Mouse (Mus musculus) ES-Bruce4 (cell line): ENCODE measurements around the gene Tnrc6c. TPM values are rescaled to one million over a fixed set of nuclear protein-coding genes. Genes with fewer than 3 reads are reported as not detected.

Experiments used
- H3K27ac ChIP-seq: 2 replicates; pipeline ENCODE4 v1.5.1; 2012; ENCODE audit warnings: low read length, inconsistent platforms; ENCODE audit not compliant: insufficient read depth
- H3K27me3 ChIP-seq: 2 replicates; pipeline ENCODE4 v1.6.1; 2012; ENCODE audit warnings: mild to moderate bottlenecking, low read length, inconsistent platforms; ENCODE audit not compliant: control insufficient read depth, poor library complexity, insufficient read depth, severe bottlenecking
- H3K36me3 ChIP-seq: 2 replicates; pipeline ENCODE4 v1.6.1; 2012; ENCODE audit warnings: inconsistent platforms, mild to moderate bottlenecking, low read length, moderate library complexity; ENCODE audit not compliant: control insufficient read depth, poor library complexity, insufficient read depth, severe bottlenecking
- H3K4me1 ChIP-seq: one replicate; pipeline ENCODE4 v1.8.1; 2011; ENCODE audit warnings: low read length; ENCODE audit not compliant: control insufficient read depth, insufficient read depth
- H3K4me3 ChIP-seq: 2 replicates; pipeline ENCODE4 v1.5.1; 2011; ENCODE audit warnings: low read depth, mild to moderate bottlenecking, low read length
- H3K9ac ChIP-seq: 2 replicates; pipeline ENCODE4 v1.6.1; 2012; ENCODE audit warnings: low read depth, mild to moderate bottlenecking, inconsistent platforms; ENCODE audit not compliant: poor library complexity, severe bottlenecking
- H3K9me3 ChIP-seq: replicated peaks from 2 replicates; pipeline ENCODE4 v1.6.1; 2012; ENCODE audit warnings: mild to moderate bottlenecking, low read length, inconsistent platforms; ENCODE audit not compliant: control insufficient read depth, poor library complexity, insufficient read depth, severe bottlenecking
- CTCF ChIP-seq: IDR thresholded peaks from one replicate; pipeline ENCODE4 v1.8.1; 2011; ENCODE audit warnings: low read depth, low read length
- EP300 ChIP-seq: IDR thresholded peaks from 2 replicates; pipeline ENCODE4 v1.6.1; 2011; ENCODE audit warnings: low read depth, low read length; ENCODE audit not compliant: insufficient read depth
- POLR2A ChIP-seq: IDR thresholded peaks from one replicate; pipeline ENCODE4 v1.8.1; 2011; ENCODE audit warnings: low read length; ENCODE audit not compliant: insufficient read depth
- polyA plus RNA-seq: library from polyadenylated mRNA; stranded (reverse); fragments of >200 nt; gene quantifications from 2 replicates; pipeline ENCODE4 v1.2.4, GENCODE M21; 2011; ENCODE audit warnings: low read depth; ENCODE audit not compliant: missing spikeins, insufficient read depth, insufficient read length

Tnrc6c gene
- polyA plus RNA-seq, 1 experiment, result 28.6 TPM

DNA sequence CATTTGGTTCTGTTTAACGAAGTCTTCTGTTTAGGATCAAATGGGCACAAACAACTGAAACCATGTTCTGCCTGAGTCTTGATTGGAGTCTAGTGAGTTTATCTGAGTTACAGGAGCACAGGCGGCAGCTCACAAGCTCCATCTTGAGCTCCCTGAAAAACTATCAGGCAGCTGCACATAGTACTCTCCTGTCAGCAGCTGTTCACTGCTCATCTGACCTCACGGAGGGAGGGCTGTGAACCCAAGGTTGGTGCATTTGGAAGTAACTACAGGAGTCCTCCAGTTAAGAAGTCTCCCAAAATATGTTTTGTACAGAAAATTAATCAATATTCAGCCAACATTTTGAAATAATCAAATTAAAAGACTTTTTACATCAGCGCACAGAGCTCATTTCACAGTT, 94.5 kb downstream of the Tnrc6c start:
- H3K27ac ChIP-seq, result no peak overlapping the region
- no peaks in the 10 kb centered on the region for H3K4me1 ChIP-seq
- H3K9ac ChIP-seq, result no peak overlapping the region
- peaks cover 24% of the 10 kb centered on the region for H3K36me3 ChIP-seq
- no peak for TF ChIP-seq CTCF
- TF ChIP-seq POLR2A, result no peak
- no peak for TF ChIP-seq EP300
- H3K27me3 ChIP-seq, result no peaks in the 10 kb centered on the region
- no peak overlapping the region for H3K4me3 ChIP-seq
- H3K9me3 ChIP-seq, result no peaks in the 10 kb centered on the region

DNA sequence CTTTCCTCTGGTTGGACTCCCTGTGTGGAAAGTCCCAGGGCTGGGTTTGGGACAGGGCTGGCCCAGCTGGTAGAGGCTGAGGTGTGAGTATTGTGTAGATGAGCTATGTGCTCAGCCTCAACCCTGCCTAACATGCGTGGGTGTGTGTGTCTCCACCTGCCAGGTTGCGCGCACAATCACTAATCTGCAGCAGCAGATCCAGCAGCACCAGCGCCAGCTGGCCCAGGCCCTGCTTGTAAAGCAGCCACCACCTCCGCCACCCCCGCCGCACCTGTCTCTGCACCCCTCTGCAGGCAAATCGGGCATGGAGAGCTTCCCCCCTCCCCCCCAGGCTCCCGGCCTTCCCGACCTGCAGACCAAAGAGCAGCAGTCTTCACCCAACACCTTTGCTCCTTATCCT, 95.3 kb downstream of the Tnrc6c start:
- H3K27me3 ChIP-seq, result no peaks in the 10 kb centered on the region

DNA sequence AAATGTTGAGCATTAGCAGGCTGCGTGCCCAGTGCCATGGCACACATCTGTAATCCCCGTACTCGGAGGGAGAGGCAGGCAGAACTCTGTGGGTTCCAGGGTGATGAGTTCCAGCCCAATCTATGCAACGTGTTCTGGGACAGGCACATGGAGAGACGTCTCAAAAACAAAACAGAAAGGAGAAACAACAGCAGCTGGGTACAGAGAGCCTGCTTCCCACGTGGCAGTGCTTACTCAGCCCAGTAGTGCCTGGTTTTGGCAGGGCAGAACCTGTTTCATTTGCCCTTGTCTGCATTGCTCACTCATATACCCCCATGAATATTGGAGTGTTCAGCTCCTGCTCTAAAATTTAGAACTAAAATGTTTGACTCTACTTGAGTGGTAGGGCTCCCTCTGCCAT, 97.5 kb downstream of the Tnrc6c start:
- Histone ChIP-seq H3K4me3 (no peak overlapping the region), H3K27me3 (no peaks in the 10 kb centered on the region), H3K36me3 (peaks cover 28% of the 10 kb centered on the region), H3K27ac (no peak overlapping the region), H3K9me3 (no peaks in the 10 kb centered on the region), H3K9ac (no peak overlapping the region), H3K4me1 (no peaks in the 10 kb centered on the region)
- TF ChIP-seq EP300 (no peak), POLR2A (no peak), CTCF (no peak)

More for the DNA sequence above, 95.3 kb downstream of the Tnrc6c start:
- Histone ChIP-seq H3K9ac (no peak overlapping the region), H3K4me1 (no peaks in the 10 kb centered on the region), H3K4me3 (no peak overlapping the region), H3K36me3 (peaks cover 24% of the 10 kb centered on the region), H3K27ac (no peak overlapping the region), H3K9me3 (no peaks in the 10 kb centered on the region)
- TF ChIP-seq POLR2A (no peak), EP300 (no peak), CTCF (no peak)

DNA sequence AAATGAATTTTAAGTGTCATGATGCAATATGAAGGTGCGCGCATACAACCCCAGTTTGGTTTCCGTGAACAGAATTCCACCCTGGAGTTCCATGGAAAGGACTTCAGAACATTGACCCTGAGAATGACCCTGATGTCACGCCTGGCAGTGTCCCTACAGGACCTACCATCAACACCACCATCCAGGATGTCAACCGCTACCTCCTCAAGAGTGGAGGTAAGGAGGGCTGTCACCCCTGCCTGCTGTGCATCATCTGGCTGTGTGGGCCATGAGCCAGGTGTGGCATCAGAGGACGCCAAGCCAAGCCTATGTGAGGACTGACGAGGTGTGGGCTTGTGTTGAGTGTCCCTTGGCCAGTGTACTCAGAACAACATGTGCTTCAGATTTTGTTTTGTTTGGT, 101.8 kb downstream of the Tnrc6c start:
- H3K27ac ChIP-seq, result no peak overlapping the region
- H3K36me3 ChIP-seq, result peaks cover 15% of the 10 kb centered on the region; the same call in 1 of the 2 replicates
- no peak overlapping the region for H3K4me3 ChIP-seq
- H3K4me1 ChIP-seq, result no peaks in the 10 kb centered on the region
- TF ChIP-seq EP300, result no peak
- no peak for TF ChIP-seq POLR2A
- no peak for TF ChIP-seq CTCF
- no peaks in the 10 kb centered on the region for H3K9me3 ChIP-seq
- no peak overlapping the region for H3K9ac ChIP-seq
- H3K27me3 ChIP-seq, result no peaks in the 10 kb centered on the region

DNA sequence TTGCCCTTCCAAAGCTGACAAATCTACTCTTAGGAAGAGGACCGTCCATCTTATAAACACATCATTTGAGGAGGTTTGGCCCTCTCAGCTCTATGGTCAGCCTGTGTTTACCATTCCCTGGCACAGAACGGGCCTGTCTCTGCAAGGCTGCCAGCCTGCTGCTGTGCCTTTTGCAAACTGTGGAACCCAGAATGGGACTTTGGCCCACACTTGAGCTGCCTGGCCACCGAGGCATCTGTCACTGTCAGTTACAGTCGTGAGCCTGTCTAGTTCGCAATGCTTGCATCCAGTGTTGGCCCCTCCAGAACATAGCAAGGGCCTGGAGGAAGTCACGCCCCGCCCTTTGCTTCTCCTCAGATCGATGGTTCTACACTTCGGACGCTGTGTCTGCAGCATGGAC, 105.2 kb downstream of the Tnrc6c start:
- Histone ChIP-seq H3K9me3 (no peaks in the 10 kb centered on the region), H3K9ac (no peak overlapping the region), H3K27ac (no peak overlapping the region), H3K36me3 (peaks cover 8% of the 10 kb centered on the region; the same call in 1 of the 2 replicates), H3K4me3 (no peak overlapping the region), H3K27me3 (no peaks in the 10 kb centered on the region), H3K4me1 (peaks cover 2% of the 10 kb centered on the region)
- TF ChIP-seq POLR2A, result no peak
- TF ChIP-seq EP300, result no peak
- TF ChIP-seq CTCF, result no peak

DNA sequence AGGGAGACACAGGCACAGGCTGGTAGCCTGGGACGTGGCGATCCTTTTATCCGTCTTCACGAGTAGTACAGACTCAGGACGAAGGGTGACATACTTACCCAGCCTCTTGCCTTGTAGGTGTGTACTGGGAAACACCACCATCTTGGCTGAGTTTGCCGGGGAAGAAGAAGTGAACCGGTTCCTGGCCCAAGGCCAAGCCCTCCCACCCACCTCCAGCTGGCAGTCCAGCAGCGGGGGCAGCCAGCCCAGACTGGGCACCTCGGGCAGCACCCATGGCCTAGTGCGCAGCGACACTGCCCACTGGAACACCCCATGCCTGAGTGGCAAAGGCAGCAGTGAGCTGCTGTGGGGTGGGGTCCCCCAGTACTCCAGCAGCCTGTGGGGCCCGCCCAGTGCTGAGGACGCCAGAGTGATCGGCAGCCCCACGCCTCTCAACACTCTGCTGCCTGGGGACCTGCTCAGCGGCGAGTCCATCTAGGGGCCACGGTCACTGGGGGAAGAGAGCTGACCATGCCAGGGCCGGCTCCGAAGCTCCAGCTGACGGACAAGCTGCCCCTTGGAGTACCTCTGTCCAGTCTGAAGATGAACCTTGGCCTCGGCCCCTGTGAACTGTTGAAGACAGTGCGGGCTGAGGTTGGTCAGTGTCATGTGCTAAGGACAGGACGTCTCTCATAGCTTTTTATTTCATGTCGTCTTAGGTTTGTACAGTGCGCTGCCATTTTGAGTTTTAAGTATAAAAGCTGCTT, 106.5 kb downstream of the Tnrc6c start:
- H3K9ac ChIP-seq, result no peak overlapping the region
- H3K36me3 ChIP-seq, result peaks cover 6% of the 10 kb centered on the region; the same call in 1 of the 2 replicates
- peaks cover 9% of the 10 kb centered on the region for H3K4me1 ChIP-seq
- no peak overlapping the region for H3K4me3 ChIP-seq
- TF ChIP-seq EP300, result no peak
- no peak for TF ChIP-seq CTCF
- no peak for TF ChIP-seq POLR2A
- H3K27me3 ChIP-seq, result no peaks in the 10 kb centered on the region
- H3K27ac ChIP-seq, result no peak overlapping the region
- no peaks in the 10 kb centered on the region for H3K9me3 ChIP-seq
